Mouse (Mus musculus): ENCODE measurements around the gene Gzmn. TPM values are rescaled to one million over a fixed set of nuclear protein-coding genes. Genes with fewer than 3 reads are reported as not detected.
"Not testable (repeated sequence)": the region's sequence is repeated elsewhere in the genome, so short reads cannot be mapped to it uniquely, and the experiment has no call there.

Gzmn gene
- not detected for total RNA-seq (2021)
- long read RNA-seq, experiment 1 = 0 reads
- long read RNA-seq, experiment 2 = 0 reads

- DNase-seq (ENCODE audit: low spot score in 2 of 2) = no peak
These were observed at the start of gene Gzmn for GRCm38 (mm10) chr14:56174499-56174898. Gene Gzmn, minus strand, starts transcription at chr14:56174599.

- DNase-seq (ENCODE audit: low spot score in 2 of 2) = no peak
These were observed 36.9 kb upstream of the Gzmn start, which contains the start of gene Gzmf for GRCm38 (mm10) chr14:56211317-56211716. Gene Gzmf, minus strand, starts transcription at chr14:56211417.

GRCm38 (mm10) chr14:56205613-56206012 is 31.2 kb upstream of the Gzmn start:
- no peak for DNase-seq (ENCODE audit: low spot score in 2 of 2)

- peak in 1 of 2 experiments; percentile 9 for DNase-seq (ENCODE audit: low spot score in 2 of 2)
These were observed 30.6 kb upstream of the Gzmn start for GRCm38 (mm10) chr14:56205021-56205420.

- peak; percentile 46 to 71 for DNase-seq (ENCODE audit: low spot score in 2 of 2)
These were observed 29.6 kb upstream of the Gzmn start for GRCm38 (mm10) chr14:56203975-56204374.

- DNase-seq (ENCODE audit: low spot score in 2 of 2) = no peak
These were observed 12.5 kb upstream of the Gzmn start for GRCm38 (mm10) chr14:56186946-56187345.

GRCm38 (mm10) chr14:56186521-56186920 is 12.1 kb upstream of the Gzmn start:
- no peak for DNase-seq (ENCODE audit: low spot score in 2 of 2)

GRCm38 (mm10) chr14:56177651-56178050 is 3.3 kb upstream of the Gzmn start:
- not testable (repeated sequence) for DNase-seq (ENCODE audit: low spot score in 2 of 2)

- peak in 1 of 2 experiments; percentile 76 for DNase-seq (ENCODE audit: low spot score in 2 of 2)
These were observed 1.0 kb downstream of the Gzmn start for GRCm38 (mm10) chr14:56173396-56173795.

- no peak for DNase-seq (ENCODE audit: low spot score in 2 of 2)
These were observed 1.7 kb downstream of the Gzmn start for GRCm38 (mm10) chr14:56172744-56173143.

GRCm38 (mm10) chr14:56168009-56168408 is 6.4 kb downstream of the Gzmn start:
- DNase-seq (ENCODE audit: low spot score in 2 of 2) = no peak

GRCm38 (mm10) chr14:56162109-56162508 is 12.3 kb downstream of the Gzmn start:
- DNase-seq (ENCODE audit: low spot score in 2 of 2) = no peak

GRCm38 (mm10) chr14:56159479-56159878 is 14.9 kb downstream of the Gzmn start, which contains the start of gene Gzmg:
Gene Gzmg, minus strand, starts transcription at chr14:56159579.
- not testable (repeated sequence) for DNase-seq (ENCODE audit: low spot score in 2 of 2)

- DNase-seq (ENCODE audit: low spot score in 2 of 2) = no peak
These were observed 19.1 kb downstream of the Gzmn start for GRCm38 (mm10) chr14:56155340-56155739.

GRCm38 (mm10) chr14:56133675-56134074 is 40.7 kb downstream of the Gzmn start:
- not testable (repeated sequence) for DNase-seq (ENCODE audit: low spot score in 2 of 2)

GRCm38 (mm10) chr14:56132508-56132907 is 41.9 kb downstream of the Gzmn start, which contains the start of gene Gzmd:
Gene Gzmd, minus strand, starts transcription at chr14:56132608.
- not testable (repeated sequence) for DNase-seq (ENCODE audit: low spot score in 2 of 2)

- no peak for DNase-seq (ENCODE audit: low spot score in 2 of 2)
These were observed 46.1 kb downstream of the Gzmn start for GRCm38 (mm10) chr14:56128341-56128740.

GRCm38 (mm10) chr14:56123516-56123915 is 50.9 kb downstream of the Gzmn start:
- DNase-seq (ENCODE audit: low spot score in 2 of 2) = no peak

GRCm38 (mm10) chr14:56120525-56120924 is 53.9 kb downstream of the Gzmn start, which contains the start of gene Gzme:
Gene Gzme, minus strand, starts transcription at chr14:56120625.
- no peak for DNase-seq (ENCODE audit: low spot score in 2 of 2)
